Comparison of ENCODE assay signal across 22 mouse cellular contexts in genomic region chr12:108825561-108826224, GRCm38 (mm10).
"Had no signal": no experiment of that assay in that cellular context is flagged by ENCODE, and none has a peak within 500 bp of the region (broad histone marks: within the 10 kb centered on the region; RNA-seq: fewer than 3 reads in every experiment).

No protein-coding gene starts in this region.

- DNase-seq: kidney, postnatal 25 days; layer of hippocampus, adult 9-11 months; liver, postnatal 0 days; lung, embryonic 14.5 days; right cerebral cortex, adult 18-20 months; right cerebral cortex, postnatal 14 days; right cerebral cortex, postnatal 4 days; thymus, adult 2 months; thymus, postnatal 14 days had no signal

- H3K4me1 ChIP-seq: limb, embryonic 12.5 days; midbrain, embryonic 12.5 days; midbrain, embryonic 15.5 days; neural tube, embryonic 12.5 days; neural tube, embryonic 15.5 days had no signal

- H3K9ac ChIP-seq: limb, embryonic 12.5 days; limb, embryonic 15.5 days; liver, embryonic 14.5 days; liver, postnatal 0 days; lung, embryonic 14.5 days; midbrain, embryonic 12.5 days; midbrain, embryonic 15.5 days; neural tube, embryonic 12.5 days; neural tube, embryonic 15.5 days had no signal

- H3K27me3 ChIP-seq: limb, embryonic 12.5 days; limb, embryonic 15.5 days; midbrain, embryonic 12.5 days; midbrain, embryonic 15.5 days; neural tube, embryonic 12.5 days; neural tube, embryonic 15.5 days had no signal

- H3K4me3 ChIP-seq: layer of hippocampus, adult 2 months; limb, embryonic 12.5 days; limb, embryonic 15.5 days; midbrain, embryonic 12.5 days; midbrain, embryonic 15.5 days; neural tube, embryonic 12.5 days; neural tube, embryonic 15.5 days had no signal

- H3K9me3 ChIP-seq: limb, embryonic 12.5 days; limb, embryonic 15.5 days; midbrain, embryonic 12.5 days; midbrain, embryonic 15.5 days; neural tube, embryonic 12.5 days; neural tube, embryonic 15.5 days had no signal

- H3K36me3 ChIP-seq: midbrain, embryonic 15.5 days had no signal

- H3K27ac ChIP-seq: kidney, postnatal 0 days; layer of hippocampus, adult 2 months; limb, embryonic 12.5 days; limb, embryonic 15.5 days; liver, embryonic 14.5 days; macrophage; midbrain, embryonic 12.5 days; midbrain, embryonic 15.5 days; neural tube, embryonic 12.5 days; neural tube, embryonic 15.5 days; stomach, postnatal 0 days had no signal

- ATAC-seq: liver, postnatal 0 days; lung, postnatal 0 days; midbrain, embryonic 15.5 days had no signal

- H3K4me2 ChIP-seq: limb, embryonic 12.5 days; limb, embryonic 15.5 days; liver, embryonic 11.5 days; lung, embryonic 14.5 days; midbrain, embryonic 12.5 days; midbrain, embryonic 15.5 days; neural tube, embryonic 12.5 days; neural tube, embryonic 15.5 days had no signal
